ENCODE assay signal across 9 mouse cellular contexts in genomic region chrX:52651472-52651948, GRCm38 (mm10). TPM values are rescaled to one million over a fixed set of nuclear protein-coding genes. Genes with fewer than 3 reads are reported as not detected.
A peak's percentile ranks its signal among the peaks of the same experiment; 100 is the strongest.
DNase-seq lines count a peak whose midpoint lies in the region; ATAC-seq and TF ChIP-seq lines count a peak whose summit lies in the region.
"Had no signal": no experiment of that assay in that cellular context is flagged by ENCODE, and none has a peak within 500 bp of the region (broad histone marks: within the 10 kb centered on the region; RNA-seq: fewer than 3 reads in every experiment).

No protein-coding gene starts in this region.

- H3K4me1 ChIP-seq in heart, embryonic 10.5 days: peaks cover 13% of the 10 kb centered on the region; the same call in 1 of the 2 replicates
- peaks cover 0 to 2% of the 10 kb centered on the region in 2 experiments; a peak in 1 of 4 replicates for H3K4me1 ChIP-seq in ES-E14 (ENCODE audit: control insufficient read depth in 2 of 2, insufficient read depth in 2 of 2, low read length in 2 of 2, poor library complexity in 1 of 2)
- 0 out of 2 replicates have a peak, but pooled peaks cover 4% of the 10 kb centered on the region for H3K4me1 ChIP-seq in hindbrain, embryonic 12.5 days
- H3K4me1 ChIP-seq in midbrain, embryonic 10.5 days: peaks cover 27% of the 10 kb centered on the region

- 27% methylated on average over 9 of the region's 9 CpGs for WGBS in heart, embryonic 10.5 days
- WGBS in hindbrain, embryonic 12.5 days: 27% methylated on average over 9 of the region's 9 CpGs
- WGBS in midbrain, embryonic 10.5 days: 30% methylated on average over 9 of the region's 9 CpGs

- DNase-seq in heart, embryonic 10.5 days (ENCODE audit: low spot score): peak; percentile 76
- DNase-seq in heart, postnatal 36 days: no peak
- DNase-seq in ES-E14 (ENCODE audit: low read depth, low spot score): no peak
- DNase-seq in midbrain, embryonic 10.5 days (ENCODE audit: low spot score): peak; percentile 42
- DNase-seq in gastrocnemius, adult 18-20 months (ENCODE audit: low spot score): no peak
- DNase-seq in thymus, postnatal 36 days: no peak
- DNase-seq: cerebellum, adult 8-10 months had no signal

- peak overlapping the region; percentile 86 for H3K27ac ChIP-seq in heart, embryonic 10.5 days
- peak overlapping the region; percentile 27; the same call in 1 of the 2 replicates for H3K27ac ChIP-seq in ES-E14 (ENCODE audit: insufficient read depth, low read depth, low read length, poor library complexity, severe bottlenecking)
- peak overlapping the region; percentile 67 for H3K27ac ChIP-seq in hindbrain, embryonic 12.5 days
- H3K27ac ChIP-seq in midbrain, embryonic 10.5 days (replicated peaks): peak overlapping the region; percentile 83

- H3K9me3 ChIP-seq in heart, embryonic 10.5 days: no peaks in the 10 kb centered on the region
- H3K9me3 ChIP-seq in ES-E14 (ENCODE audit: control insufficient read depth, insufficient read depth, low read depth, low read length): no peaks in the 10 kb centered on the region
- no peaks in the 10 kb centered on the region for H3K9me3 ChIP-seq in hindbrain, embryonic 12.5 days (replicated peaks)
- H3K9me3 ChIP-seq in midbrain, embryonic 10.5 days (replicated peaks): no peaks in the 10 kb centered on the region

- H3K4me2 ChIP-seq in hindbrain, embryonic 12.5 days (replicated peaks): peak overlapping the region; percentile 34

- intact Hi-C loops in heart, postnatal 36 days (cut with DNase I): loop anchor here (2.0 kb wide), 1 partner anchor 197 kb away; no protein-coding TSS in a partner anchor

- no peaks in the 10 kb centered on the region for H3K36me3 ChIP-seq in heart, embryonic 10.5 days
- H3K36me3 ChIP-seq in ES-E14 (ENCODE audit: control insufficient read depth, insufficient read depth, low read length, poor library complexity, severe bottlenecking): no peaks in the 10 kb centered on the region
- H3K36me3 ChIP-seq in hindbrain, embryonic 12.5 days: no peaks in the 10 kb centered on the region
- H3K36me3 ChIP-seq in midbrain, embryonic 10.5 days: no peaks in the 10 kb centered on the region

- H3K9ac ChIP-seq in ES-E14 (ENCODE audit: insufficient read depth, low read depth, low read length, poor library complexity, severe bottlenecking): peak overlapping the region; percentile 9; the same call in 1 of the 2 replicates
- H3K9ac ChIP-seq in hindbrain, embryonic 12.5 days: no peak overlapping the region

- no peaks in the 10 kb centered on the region for H3K27me3 ChIP-seq in heart, embryonic 10.5 days (ENCODE audit: insufficient read depth, poor library complexity, severe bottlenecking)
- H3K27me3 ChIP-seq in hindbrain, embryonic 12.5 days: no peaks in the 10 kb centered on the region
- peaks cover 5% of the 10 kb centered on the region; the same call in 1 of the 2 replicates for H3K27me3 ChIP-seq in midbrain, embryonic 10.5 days (ENCODE audit: low read depth, poor library complexity, severe bottlenecking)

- no peak overlapping the region for H3K4me3 ChIP-seq in heart, embryonic 10.5 days
- peak overlapping the region in 1 of 2 experiments; percentile 38; a peak in 3 of 4 replicates for H3K4me3 ChIP-seq in ES-E14 (ENCODE audit: insufficient read depth in 1 of 2, low read depth in 1 of 2, low read length in 2 of 2, poor library complexity in 1 of 2, severe bottlenecking in 1 of 2)
- H3K4me3 ChIP-seq in hindbrain, embryonic 12.5 days: no peak overlapping the region
- 0 out of 2 replicates have a peak overlapping the region, but pooled peaks have one; percentile 14 for H3K4me3 ChIP-seq in midbrain, embryonic 10.5 days

- peak; percentile 63; the same call in 1 of the 2 replicates for ATAC-seq in hindbrain, embryonic 12.5 days (ENCODE audit: low FRiP score)
- no peak for ATAC-seq in activated CD4-positive, CD25-positive, alpha-beta regulatory T cell, adult 4 months

- in situ Hi-C loops in ES-E14 (cut with MboI; ENCODE audit: low sequenced_read_pairs in 2 of 2, unreplicated experiment in 2 of 2): no loop called here

TF ChIP-seq in ES-E14, 5 proteins besides CTCF, POLR2A, EP300 and RAD21:
- TF ChIP-seq HCFC1 (IDR thresholded peaks at IDR 0.05; ENCODE audit: borderline replicate concordance, insufficient read depth, low read length): no peak
- no peak for TF ChIP-seq ZC3H11A (IDR thresholded peaks at IDR 0.05; ENCODE audit: borderline replicate concordance, low read depth, low read length)
- no peak for TF ChIP-seq MAFK (IDR thresholded peaks at IDR 0.05; ENCODE audit: insufficient read depth, low read depth, low read length)
- TF ChIP-seq CHD2 (IDR thresholded peaks at IDR 0.05; ENCODE audit: low read depth, low read length): no peak
- TF ChIP-seq ZNF384 (IDR thresholded peaks at IDR 0.05; ENCODE audit: low read depth, low read length): no peak

RNA-seq across cellular contexts. Expression of gene Gpc3, which starts 37.8 kb away (rescaled TPM):
- polyA plus RNA-seq in heart, embryonic 10.5 days (2016; fragmentation: Nextera tagmentation; extraction: Ambion mirVana): 484 and 654 TPM in 2 replicates
- total RNA-seq in heart, postnatal 36 days (2021): 10 to 100 TPM; 15.4 to 24.6 TPM
- 61.9 and 106 TPM in 2 replicates for total RNA-seq in ES-E14 (2012; rRNA removed)
- polyA plus RNA-seq in hindbrain, embryonic 12.5 days (2016; fragmentation: Nextera tagmentation; extraction: Ambion mirVana): 330 and 398 TPM in 2 replicates
- polyA plus RNA-seq in midbrain, embryonic 10.5 days (2016; fragmentation: Nextera tagmentation; extraction: Ambion mirVana): 213 and 245 TPM in 2 replicates
- total RNA-seq in gastrocnemius, adult 18-20 months (2021): 1 to 10 TPM; 5.1 to 8.2 TPM
- polyA plus RNA-seq in activated CD4-positive, CD25-positive, alpha-beta regulatory T cell, adult 4 months (2017; shearing (Covaris generic)): not detected

Comparison
In these comparisons a context has a peak if more than half of its experiments do, and no peak if none do; other contexts are left out.
1. DNase-seq: peak in heart, embryonic 10.5 days (single experiment) and midbrain, embryonic 10.5 days (single experiment); none in heart, postnatal 36 days (0 of 2), ES-E14 (single experiment), gastrocnemius, adult 18-20 months (single experiment) and thymus, postnatal 36 days (0 of 2).
2. H3K27ac ChIP-seq: peak in every context shown above with its lines; median percentile 86 in heart, embryonic 10.5 days; 83 in midbrain, embryonic 10.5 days; 67 in hindbrain, embryonic 12.5 days; 27 in ES-E14.
3. RNA of gene Gpc3, which starts 37.8 kb away (polyA plus RNA-seq): 484 to 654 TPM in heart, embryonic 10.5 days, 330 to 398 TPM in hindbrain, embryonic 12.5 days and 213 to 245 TPM in midbrain, embryonic 10.5 days; not detected in activated CD4-positive, CD25-positive, alpha-beta regulatory T cell, adult 4 months; every median in the first group is over 100 times any median in the second.